Mouse (Mus musculus) layer of hippocampus, adult 2 months (tissue): Measurements from ENCODE around the gene Ckm. TPM values are rescaled to one million over a fixed set of nuclear protein-coding genes. Genes with fewer than 3 reads are reported as not detected.
A peak's percentile ranks its signal among the peaks of the same experiment; 100 is the strongest.

Source experiments
- DNase-seq, 2 experiments: peaks; one replicate each; pipeline ENCODE4 v3.0.0; 2022; ENCODE audit warnings: low spot score in 2 of 2
- H3K27ac ChIP-seq: fragments of 200-600 bp; 2 replicates; pipeline ENCODE4 v1.8.1; 2022
- H3K4me3 ChIP-seq: fragments of 200-600 bp; 2 replicates; pipeline ENCODE4 v1.8.1; 2022; ENCODE audit warnings: mild to moderate bottlenecking
- CTCF ChIP-seq: fragments of 200-600 bp; conservative IDR thresholded peaks from 2 replicates; pipeline ENCODE4 v1.8.1; 2022; ENCODE audit warnings: antibody characterized with exemption, mild to moderate bottlenecking, moderate library complexity
- total RNA-seq, 2 experiments: library from RNA; stranded (reverse); gene quantifications; 2 replicates each; pipeline ENCODE4 v1.2.3; 2021

The Ckm gene
- total RNA-seq, 2 experiments from 2014 or later: not detected

GRCm38 (mm10) chr7:19368380-19368779 lies 36.2 kb upstream of the Ckm start:
- TF ChIP-seq CTCF: no peak
- no peak for DNase-seq

GRCm38 (mm10) chr7:19369823-19370425 lies 34.7 kb upstream of the Ckm start:
- peak; percentile 98 for TF ChIP-seq CTCF
- H3K4me3 ChIP-seq: peak overlapping the region; percentile 65
- DNase-seq: peak in 1 of 2 experiments; percentile 79
- H3K27ac ChIP-seq: peak overlapping the region; percentile 88

More at GRCm38 (mm10) chr7:19368380-19368779, 36.2 kb upstream of the Ckm start:
- no peak overlapping the region for H3K27ac ChIP-seq
- H3K4me3 ChIP-seq: no peak overlapping the region

GRCm38 (mm10) chr7:19373367-19373766 lies 31.2 kb upstream of the Ckm start:
- H3K4me3 ChIP-seq: no peak overlapping the region
- no peak for DNase-seq
- no peak for TF ChIP-seq CTCF
- no peak overlapping the region for H3K27ac ChIP-seq

DNA sequence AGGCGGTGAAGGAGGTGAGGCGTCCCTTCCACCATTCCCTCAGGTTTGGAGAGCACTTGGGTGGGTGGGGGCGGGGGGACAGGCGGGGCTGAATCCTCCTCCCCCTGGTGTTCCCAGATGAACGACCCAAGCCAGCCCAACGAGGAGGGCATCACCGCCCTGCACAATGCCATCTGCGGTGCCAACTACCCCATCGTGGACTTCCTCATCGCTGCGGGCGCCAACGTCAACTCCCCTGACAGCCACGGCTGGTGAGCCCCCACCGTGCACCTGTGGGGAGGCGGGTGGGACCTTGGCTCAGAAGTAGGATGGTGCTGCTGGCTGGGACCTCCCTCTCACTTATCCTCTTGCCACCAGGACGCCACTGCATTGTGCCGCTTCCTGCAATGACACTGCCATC lies 29.2 kb upstream of the Ckm start:
- H3K4me3 ChIP-seq: no peak overlapping the region
- TF ChIP-seq CTCF: no peak
- no peak for DNase-seq
- H3K27ac ChIP-seq: no peak overlapping the region

GRCm38 (mm10) chr7:19376019-19376418 lies 28.6 kb upstream of the Ckm start:
- H3K27ac ChIP-seq: no peak overlapping the region
- no peak for DNase-seq
- H3K4me3 ChIP-seq: no peak overlapping the region
- no peak for TF ChIP-seq CTCF

DNA sequence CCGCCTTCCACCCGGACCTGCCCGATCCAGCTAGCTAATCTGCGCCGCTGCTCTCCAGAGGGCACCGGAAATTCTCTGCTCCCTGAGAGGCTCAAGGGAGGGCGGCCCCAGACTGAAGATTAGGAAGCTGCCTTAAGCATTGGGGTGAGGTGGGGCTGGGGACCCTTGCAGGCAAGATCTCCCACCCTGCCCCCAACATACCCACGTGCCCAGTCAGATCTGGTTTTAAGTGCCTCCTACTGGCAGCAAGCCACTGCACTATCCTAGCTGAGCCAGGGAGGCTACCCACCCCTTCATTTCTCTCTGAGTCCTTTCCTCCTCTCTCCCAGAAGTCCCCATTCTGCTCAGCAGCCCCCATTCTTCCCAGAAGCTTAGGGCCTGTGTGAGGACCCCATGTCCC lies 26.5 kb upstream of the Ckm start:
- TF ChIP-seq CTCF: no peak
- no peak overlapping the region for H3K27ac ChIP-seq
- no peak overlapping the region for H3K4me3 ChIP-seq
- no peak for DNase-seq

DNA sequence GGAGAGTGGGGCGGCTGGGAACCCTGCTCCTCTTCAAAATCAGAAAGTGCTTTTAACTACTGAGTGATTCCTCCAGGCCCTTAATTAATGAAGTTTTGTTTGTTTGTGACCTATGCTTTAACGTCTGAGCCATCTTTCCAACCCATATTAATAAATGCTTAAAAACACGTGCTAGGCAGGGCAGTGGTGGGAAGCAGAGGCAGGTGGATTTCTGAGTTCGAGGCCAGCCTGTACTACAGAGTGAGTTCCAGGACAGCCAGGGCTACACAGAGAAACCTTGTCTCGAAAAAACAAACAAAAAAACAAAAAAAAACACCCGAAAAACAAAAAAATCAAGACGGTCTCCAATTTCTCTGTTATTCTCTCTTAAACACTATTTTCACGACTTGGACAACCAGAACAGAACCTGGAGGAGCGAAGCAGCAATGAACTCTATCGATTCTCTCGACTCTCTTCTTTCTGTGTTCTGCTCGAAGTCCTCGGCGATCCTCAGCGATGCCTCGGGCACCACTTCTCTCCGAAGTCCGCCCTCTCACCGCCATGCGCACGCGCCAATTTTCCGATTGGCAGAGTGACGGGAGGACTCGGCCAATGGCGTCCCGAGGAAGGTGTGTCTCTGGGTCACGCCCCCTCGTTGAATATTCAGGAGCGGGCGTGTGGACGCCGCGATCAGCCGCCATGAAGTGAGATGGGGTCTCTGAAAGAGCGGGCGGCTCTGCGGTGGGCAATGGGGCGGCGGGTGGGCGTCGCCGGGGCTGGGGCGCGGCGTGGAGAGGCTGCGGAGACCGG lies 23.0 kb upstream of the Ckm start, which contains the start of gene Ercc2:
Gene Ercc2, plus strand, starts transcription at position 634 of the 789 bp plus-strand sequence.
- no peak for TF ChIP-seq CTCF
- Histone ChIP-seq H3K27ac (peak within 1 kb of the TSS; percentile 69), H3K4me3 (peak within 1 kb of the TSS; percentile 96)
- peak; percentile 99 for DNase-seq

DNA sequence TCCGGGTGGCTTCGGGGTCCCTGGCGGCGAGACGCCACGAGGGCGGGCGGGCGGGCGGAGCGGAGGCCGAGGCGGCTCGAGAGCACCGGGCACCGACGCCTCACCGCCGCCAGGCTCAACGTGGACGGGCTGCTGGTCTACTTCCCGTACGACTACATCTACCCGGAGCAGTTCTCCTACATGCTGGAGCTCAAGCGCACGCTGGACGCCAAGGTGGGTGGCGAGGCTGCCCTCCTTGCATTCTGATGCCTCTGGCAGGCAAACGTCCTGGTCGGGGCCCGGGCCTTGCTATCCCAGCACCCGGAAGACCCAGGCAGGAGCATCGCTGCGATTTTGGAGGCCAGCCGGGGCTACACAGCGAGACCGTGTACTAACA lies 22.4 kb upstream of the Ckm start:
- peak; percentile 44 for TF ChIP-seq CTCF
- H3K27ac ChIP-seq: peak overlapping the region; percentile 69

DNA sequence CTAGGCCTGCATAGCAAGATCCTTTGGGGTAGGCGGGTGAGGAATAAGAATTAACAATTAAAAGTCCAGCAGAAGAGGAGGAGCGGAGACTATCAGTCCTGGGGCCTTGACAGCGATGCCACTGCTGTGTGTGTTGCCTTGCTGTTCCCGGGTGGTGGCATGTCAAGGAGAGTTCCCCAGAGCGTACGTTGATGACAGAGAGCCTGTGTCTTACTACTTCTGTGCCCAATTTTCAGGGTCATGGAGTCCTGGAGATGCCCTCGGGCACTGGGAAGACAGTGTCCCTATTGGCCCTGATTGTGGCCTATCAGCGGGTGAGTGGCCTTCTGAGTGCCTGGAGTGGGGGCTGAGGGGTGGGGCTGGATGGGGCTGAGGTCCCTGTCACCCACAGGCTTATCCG lies 20.9 kb upstream of the Ckm start:
- H3K4me3 ChIP-seq: no peak overlapping the region
- TF ChIP-seq CTCF: no peak

More for the DNA sequence above, 22.4 kb upstream of the Ckm start:
- peak overlapping the region; percentile 96 for H3K4me3 ChIP-seq
- DNase-seq: no peak

GRCm38 (mm10) chr7:19388699-19389413 lies 15.7 kb upstream of the Ckm start:
- Histone ChIP-seq H3K27ac (peak overlapping the region; percentile 83), H3K4me3 (no peak overlapping the region)
- no peak for TF ChIP-seq CTCF
- no peak for DNase-seq

More for the DNA sequence above, 20.9 kb upstream of the Ckm start:
- no peak for DNase-seq
- H3K27ac ChIP-seq: no peak overlapping the region

- Histone ChIP-seq H3K27ac (no peak overlapping the region), H3K4me3 (no peak overlapping the region)
- TF ChIP-seq CTCF: no peak
- no peak for DNase-seq
Observed at GRCm38 (mm10) chr7:19394484-19394883, 10.1 kb upstream of the Ckm start.

GRCm38 (mm10) chr7:19399496-19400280 lies 4.9 kb upstream of the Ckm start:
- TF ChIP-seq CTCF: no peak
- H3K27ac ChIP-seq: no peak overlapping the region

More at GRCm38 (mm10) chr7:19399496-19400280, 4.9 kb upstream of the Ckm start:
- H3K4me3 ChIP-seq: peak overlapping the region; percentile 23; the same call in 1 of the 2 replicates
- DNase-seq: no peak
